Mouse (Mus musculus): ENCODE results near the gene Eef1akmt3. TPM values are rescaled to one million over a fixed set of nuclear protein-coding genes. Genes with fewer than 3 reads are reported as not detected.
A peak's percentile ranks its signal among the peaks of the same experiment; 100 is the strongest.

Gene Eef1akmt3
- polyA plus RNA-seq, 1 experiment from 2014 or later: 0.29 TPM

DNA sequence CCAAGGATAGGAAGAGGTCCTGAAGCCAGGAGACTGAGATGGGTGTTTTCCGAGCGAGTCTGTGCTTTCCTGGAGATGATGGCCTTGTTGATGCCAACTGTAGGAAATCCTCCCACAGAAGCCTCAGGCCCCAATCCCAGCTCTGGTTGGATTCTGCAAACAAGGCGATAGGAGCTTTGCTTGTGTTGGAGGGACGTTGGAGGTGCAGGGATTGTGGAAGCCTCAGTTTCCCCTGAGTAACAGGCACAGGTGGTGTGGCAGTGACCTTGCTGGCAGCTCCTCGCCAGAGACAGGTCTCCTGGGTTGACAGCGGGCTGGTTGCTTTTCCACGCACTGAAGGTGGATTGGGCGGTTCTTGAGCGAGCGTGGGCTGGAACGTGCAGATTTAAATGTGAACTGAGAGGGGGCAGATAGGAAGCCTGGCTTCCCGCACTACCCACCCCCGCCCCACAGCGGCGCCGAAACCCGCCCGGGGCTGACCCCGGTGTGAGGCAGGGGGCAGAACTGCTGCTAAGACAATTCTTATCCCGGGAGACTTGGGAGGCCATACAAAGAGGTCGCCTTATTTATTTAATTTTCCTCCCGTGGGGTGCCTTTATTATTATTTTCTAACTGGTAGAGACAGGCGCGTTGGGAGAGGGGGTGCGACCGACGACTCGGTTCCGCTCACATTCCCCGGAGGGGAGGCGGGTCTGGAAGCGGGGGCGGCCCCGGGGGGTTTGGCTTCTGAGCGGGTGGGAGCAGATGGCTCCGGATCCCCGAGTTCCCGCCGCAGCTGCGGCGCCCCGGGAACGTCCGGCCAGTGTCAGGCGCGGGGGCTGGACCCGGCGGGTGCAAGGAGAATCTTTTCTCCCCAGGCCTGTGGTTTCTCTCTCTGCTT lies 39.8 kb upstream of the Eef1akmt3 start:
- Histone ChIP-seq H3K9me3 (replicated peaks; ENCODE audit: control insufficient read depth, low read length) (no peaks in the 10 kb centered on the region), H3K27ac (replicated peaks; ENCODE audit: low read depth, low read length) (no peak overlapping the region), H3K36me3 (replicated peaks; ENCODE audit: control insufficient read depth, insufficient read depth, low read depth, low read length) (no peaks in the 10 kb centered on the region), H3K9ac (replicated peaks; ENCODE audit: low read length) (no peak overlapping the region), H3K4me3 (ENCODE audit: low read depth, low read length) (peak overlapping the region; percentile 18), H3K27me3 (ENCODE audit: control insufficient read depth, insufficient read depth, low read length) (peaks cover 52% of the 10 kb centered on the region), H3K4me1 (ENCODE audit: control insufficient read depth, insufficient read depth, low read length) (peaks cover 13% of the 10 kb centered on the region), H3K4me2 (ENCODE audit: low read depth, low read length) (peak overlapping the region; percentile 34)
- no peak for ATAC-seq (replicated peaks; ENCODE audit: insufficient number of reproducible peaks, low FRiP score, low TSS enrichment, low read depth)
- no peak for DNase-seq (ENCODE audit: low spot score)
- WGBS: 2% methylated on average over 48 of the region's 48 CpGs

DNA sequence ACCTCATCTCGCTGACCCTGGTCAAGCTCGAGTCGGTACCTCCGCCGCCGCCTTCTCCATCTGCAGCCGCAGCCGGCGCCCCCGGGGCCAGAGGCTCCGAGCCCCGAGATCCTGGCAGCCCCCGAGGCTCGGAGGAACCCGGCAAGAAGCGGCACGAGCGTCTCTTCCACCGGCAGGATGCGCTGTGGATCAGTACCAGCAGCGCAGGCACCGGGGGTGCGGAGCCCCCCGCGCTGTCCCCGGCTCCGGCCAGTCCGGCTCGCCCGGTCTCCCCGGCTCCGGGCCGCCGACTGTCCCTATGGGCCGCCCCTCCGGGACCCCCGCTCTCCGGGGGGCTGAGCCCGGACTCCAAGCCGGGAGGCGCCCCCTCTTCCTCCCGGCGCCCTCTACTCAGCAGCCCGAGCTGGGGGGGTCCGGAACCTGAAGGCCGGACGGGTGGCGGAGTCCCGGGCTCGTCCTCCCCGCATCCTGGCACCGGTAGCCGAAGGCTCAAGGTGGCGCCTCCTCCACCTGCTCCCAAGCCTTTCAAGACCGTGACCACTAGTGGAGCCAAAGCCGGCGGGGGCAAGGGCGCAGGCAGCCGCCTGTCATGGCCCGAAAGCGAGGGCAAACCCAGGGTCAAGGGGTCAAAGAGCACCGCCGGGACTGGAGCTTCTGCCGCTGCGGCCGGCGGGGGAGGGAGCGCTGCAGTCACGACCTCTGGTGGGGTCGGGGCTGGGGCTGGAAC lies 38.5 kb upstream of the Eef1akmt3 start:
- peak overlapping the region; percentile 98 for H3K4me2 ChIP-seq (ENCODE audit: low read depth, low read length)
- H3K27ac ChIP-seq (replicated peaks; ENCODE audit: low read depth, low read length): no peak overlapping the region
- no peaks in the 10 kb centered on the region for H3K9me3 ChIP-seq (replicated peaks; ENCODE audit: control insufficient read depth, low read length)
- peaks cover 13% of the 10 kb centered on the region for H3K4me1 ChIP-seq (ENCODE audit: control insufficient read depth, insufficient read depth, low read length)
- H3K4me3 ChIP-seq (ENCODE audit: low read depth, low read length): peak overlapping the region; percentile 63
- H3K27me3 ChIP-seq (ENCODE audit: control insufficient read depth, insufficient read depth, low read length): peaks cover 52% of the 10 kb centered on the region
- ATAC-seq (replicated peaks; ENCODE audit: insufficient number of reproducible peaks, low FRiP score, low TSS enrichment, low read depth): peak; percentile 10; the same call in 1 of the 2 replicates
- no peak for DNase-seq (ENCODE audit: low spot score)
- no peaks in the 10 kb centered on the region for H3K36me3 ChIP-seq (replicated peaks; ENCODE audit: control insufficient read depth, insufficient read depth, low read depth, low read length)
- H3K9ac ChIP-seq (replicated peaks; ENCODE audit: low read length): peak overlapping the region; percentile 50
- 2% methylated on average over 66 of the region's 70 CpGs for WGBS

DNA sequence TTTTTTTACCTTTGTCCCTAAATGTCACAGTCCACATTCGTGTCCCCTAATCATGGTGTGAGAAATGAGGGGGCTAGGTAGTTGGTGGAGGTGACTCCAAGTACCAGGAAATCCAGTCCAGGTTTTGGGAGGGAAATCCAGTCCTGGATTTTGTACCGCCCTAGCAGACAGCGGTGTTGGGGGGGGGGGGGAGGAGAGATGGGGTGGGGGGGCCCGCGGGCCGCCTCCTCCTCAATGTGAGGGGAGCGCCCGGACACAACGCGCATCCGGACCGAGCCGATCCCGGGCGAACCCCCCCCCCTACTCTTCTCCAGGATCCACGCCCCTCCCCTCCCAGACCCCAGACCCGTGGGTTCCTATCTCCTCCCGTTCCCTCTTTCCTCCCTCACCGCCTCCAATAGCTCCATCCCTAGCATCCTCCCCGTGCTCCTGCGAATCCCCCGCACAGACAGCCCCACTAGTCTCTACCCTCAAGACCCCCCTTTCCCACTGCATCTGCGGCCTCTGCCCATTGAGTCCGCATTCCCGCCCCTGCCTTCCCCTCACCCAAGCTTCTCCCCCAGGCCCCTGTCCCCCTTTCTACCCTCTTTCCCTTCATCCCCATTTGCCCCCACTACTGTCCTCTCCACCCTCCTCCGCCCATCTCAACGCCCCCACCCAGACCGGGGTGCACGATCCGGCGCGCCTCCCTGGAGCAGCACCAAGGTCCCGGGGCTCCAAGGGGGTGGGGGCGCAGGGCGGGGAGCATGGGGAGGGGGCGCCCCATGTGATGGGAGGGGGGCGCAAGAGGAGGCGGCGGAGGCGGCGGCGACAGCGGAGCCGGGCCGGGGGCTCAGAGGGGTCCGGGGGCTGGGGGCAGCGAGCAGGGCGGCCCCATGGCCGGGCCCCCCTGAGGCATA lies 37.6 kb upstream of the Eef1akmt3 start:
- peak; percentile 27 for ATAC-seq (replicated peaks; ENCODE audit: insufficient number of reproducible peaks, low FRiP score, low TSS enrichment, low read depth)
- peaks cover 52% of the 10 kb centered on the region for H3K27me3 ChIP-seq (ENCODE audit: control insufficient read depth, insufficient read depth, low read length)
- no peaks in the 10 kb centered on the region for H3K36me3 ChIP-seq (replicated peaks; ENCODE audit: control insufficient read depth, insufficient read depth, low read depth, low read length)
- peak; percentile 79 for DNase-seq (ENCODE audit: low spot score)
- H3K4me1 ChIP-seq (ENCODE audit: control insufficient read depth, insufficient read depth, low read length): peaks cover 13% of the 10 kb centered on the region
- peak overlapping the region; percentile 98 for H3K4me2 ChIP-seq (ENCODE audit: low read depth, low read length)
- H3K9ac ChIP-seq (replicated peaks; ENCODE audit: low read length): peak overlapping the region; percentile 50
- no peaks in the 10 kb centered on the region for H3K9me3 ChIP-seq (replicated peaks; ENCODE audit: control insufficient read depth, low read length)
- H3K27ac ChIP-seq (replicated peaks; ENCODE audit: low read depth, low read length): no peak overlapping the region
- H3K4me3 ChIP-seq (ENCODE audit: low read depth, low read length): peak overlapping the region; percentile 63
- WGBS: under 1% methylated on average over 43 of the region's 49 CpGs

DNA sequence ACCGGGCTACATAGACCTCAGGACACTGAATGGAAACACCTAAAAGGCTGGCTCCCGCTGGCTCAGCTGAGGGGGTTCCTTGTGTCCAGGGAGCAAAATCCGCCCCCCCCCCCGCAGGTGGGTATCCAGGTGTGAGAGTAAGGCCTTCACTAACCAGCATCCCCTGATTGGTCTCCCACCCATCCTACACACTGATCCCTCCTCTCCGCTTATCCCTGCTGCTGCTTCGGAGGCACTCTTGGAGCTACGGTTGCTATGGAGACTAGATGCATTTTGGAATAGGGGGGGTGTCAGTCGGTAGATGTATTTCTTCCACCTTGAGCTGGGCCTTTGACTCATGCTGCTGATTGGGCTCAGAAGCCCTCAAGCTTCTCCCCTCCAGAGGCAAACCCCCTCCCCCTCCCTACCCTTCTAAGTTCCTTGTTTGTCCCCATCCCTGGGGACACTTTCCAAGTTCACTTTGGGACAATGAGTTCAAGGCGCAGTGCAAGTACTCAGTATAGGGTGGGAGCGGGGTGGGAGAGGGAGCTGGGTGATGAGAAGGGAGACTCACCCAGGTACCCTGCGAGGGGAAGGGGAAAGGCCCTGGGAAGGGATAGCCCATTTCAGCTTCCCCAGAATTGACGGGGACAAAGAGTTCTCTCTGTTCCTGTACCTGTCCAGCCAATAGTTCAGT lies 36.8 kb upstream of the Eef1akmt3 start:
- DNase-seq (ENCODE audit: low spot score): no peak
- H3K4me2 ChIP-seq (ENCODE audit: low read depth, low read length): peak overlapping the region; percentile 98
- WGBS: 2% methylated on average over 11 of the region's 12 CpGs
- H3K27me3 ChIP-seq (ENCODE audit: control insufficient read depth, insufficient read depth, low read length): peaks cover 47% of the 10 kb centered on the region
- H3K27ac ChIP-seq (replicated peaks; ENCODE audit: low read depth, low read length): no peak overlapping the region
- H3K4me3 ChIP-seq (ENCODE audit: low read depth, low read length): peak overlapping the region; percentile 63
- H3K4me1 ChIP-seq (ENCODE audit: control insufficient read depth, insufficient read depth, low read length): peaks cover 13% of the 10 kb centered on the region
- ATAC-seq (replicated peaks; ENCODE audit: insufficient number of reproducible peaks, low FRiP score, low TSS enrichment, low read depth): peak; percentile 27; the same call in 1 of the 2 replicates
- H3K9ac ChIP-seq (replicated peaks; ENCODE audit: low read length): no peak overlapping the region
- no peaks in the 10 kb centered on the region for H3K36me3 ChIP-seq (replicated peaks; ENCODE audit: control insufficient read depth, insufficient read depth, low read depth, low read length)
- H3K9me3 ChIP-seq (replicated peaks; ENCODE audit: control insufficient read depth, low read length): no peaks in the 10 kb centered on the region

DNA sequence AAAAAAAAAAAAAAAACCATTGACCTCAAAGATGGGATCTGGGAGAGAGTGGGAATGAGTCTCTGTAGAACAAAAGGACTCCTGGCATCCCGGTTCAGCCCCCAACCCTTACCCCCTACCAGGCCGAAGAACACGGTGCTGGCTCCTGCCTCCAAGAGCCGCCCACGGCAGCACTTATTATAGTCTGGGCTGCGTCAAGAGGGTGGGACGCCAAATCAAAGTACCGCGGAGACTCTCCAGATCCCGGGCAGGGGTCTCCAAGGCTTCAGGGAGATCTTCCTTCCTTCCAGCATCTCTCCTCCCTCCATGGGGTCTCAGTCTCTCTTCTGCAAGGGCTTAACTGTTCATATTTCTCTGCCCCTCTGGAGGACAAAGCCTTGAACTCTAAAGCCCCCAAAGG lies 36.2 kb upstream of the Eef1akmt3 start:
- peaks cover 13% of the 10 kb centered on the region for H3K4me1 ChIP-seq (ENCODE audit: control insufficient read depth, insufficient read depth, low read length)
- H3K9ac ChIP-seq (replicated peaks; ENCODE audit: low read length): peak overlapping the region; percentile 22; the same call in 1 of the 2 replicates
- no peak overlapping the region for H3K4me2 ChIP-seq (ENCODE audit: low read depth, low read length)

DNA sequence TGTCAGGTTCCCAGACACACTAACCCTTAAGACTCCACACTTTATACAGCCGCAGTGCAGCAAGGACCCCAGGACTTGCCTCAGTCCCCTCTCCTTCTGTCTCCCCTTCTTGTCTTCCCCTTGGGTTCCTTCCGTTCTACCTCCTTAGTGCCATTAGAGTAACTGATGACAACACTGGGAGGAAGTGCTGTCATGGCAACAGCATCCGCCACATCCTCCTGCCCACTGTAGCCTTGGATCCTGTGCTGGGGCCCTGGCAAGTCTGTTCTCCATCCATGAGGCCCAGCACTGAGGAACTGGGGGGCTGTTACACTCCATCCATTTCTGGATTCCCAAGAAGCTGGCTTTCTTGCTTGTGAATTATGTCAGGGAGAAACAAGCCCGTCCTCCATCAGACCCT lies 34.8 kb upstream of the Eef1akmt3 start:
- Histone ChIP-seq H3K4me1 (ENCODE audit: control insufficient read depth, insufficient read depth, low read length) (peaks cover 7% of the 10 kb centered on the region), H3K9ac (replicated peaks; ENCODE audit: low read length) (no peak overlapping the region), H3K27ac (replicated peaks; ENCODE audit: low read depth, low read length) (no peak overlapping the region), H3K36me3 (replicated peaks; ENCODE audit: control insufficient read depth, insufficient read depth, low read depth, low read length) (no peaks in the 10 kb centered on the region), H3K4me3 (ENCODE audit: low read depth, low read length) (no peak overlapping the region), H3K9me3 (replicated peaks; ENCODE audit: control insufficient read depth, low read length) (no peaks in the 10 kb centered on the region), H3K27me3 (ENCODE audit: control insufficient read depth, insufficient read depth, low read length) (peaks cover 28% of the 10 kb centered on the region), H3K4me2 (ENCODE audit: low read depth, low read length) (no peak overlapping the region)
- WGBS: 50% methylated on average over 4 of the region's 4 CpGs
- DNase-seq (ENCODE audit: low spot score) (no peak), ATAC-seq (replicated peaks; ENCODE audit: insufficient number of reproducible peaks, low FRiP score, low TSS enrichment, low read depth) (no peak)

More for the DNA sequence above, 36.2 kb upstream of the Eef1akmt3 start:
- WGBS: 8% methylated on average over 10 of the region's 10 CpGs
- Histone ChIP-seq H3K27me3 (ENCODE audit: control insufficient read depth, insufficient read depth, low read length) (peaks cover 41% of the 10 kb centered on the region), H3K4me3 (ENCODE audit: low read depth, low read length) (no peak overlapping the region), H3K36me3 (replicated peaks; ENCODE audit: control insufficient read depth, insufficient read depth, low read depth, low read length) (no peaks in the 10 kb centered on the region), H3K27ac (replicated peaks; ENCODE audit: low read depth, low read length) (no peak overlapping the region), H3K9me3 (replicated peaks; ENCODE audit: control insufficient read depth, low read length) (no peaks in the 10 kb centered on the region)
- DNase-seq (ENCODE audit: low spot score) (no peak), ATAC-seq (replicated peaks; ENCODE audit: insufficient number of reproducible peaks, low FRiP score, low TSS enrichment, low read depth) (no peak)

DNA sequence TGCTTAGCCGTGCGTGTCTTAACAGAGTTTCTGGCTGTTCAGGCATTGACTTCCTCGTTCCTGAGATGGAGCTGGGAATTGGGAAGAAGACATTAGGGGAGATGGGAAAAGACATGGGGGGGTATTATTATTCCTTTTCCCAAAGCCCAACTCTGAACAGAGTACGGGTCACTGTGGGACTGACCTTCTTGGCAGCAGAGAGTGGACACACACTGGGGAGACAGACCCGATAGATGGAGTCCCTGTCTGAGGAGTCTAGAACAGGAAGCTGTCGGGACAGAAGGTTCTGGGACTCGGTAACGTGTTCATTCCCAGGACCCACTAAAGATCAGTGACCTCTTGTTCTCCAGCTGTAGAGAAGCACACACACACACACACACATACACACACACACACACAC lies 34.3 kb upstream of the Eef1akmt3 start:
- H3K36me3 ChIP-seq (replicated peaks; ENCODE audit: control insufficient read depth, insufficient read depth, low read depth, low read length): no peaks in the 10 kb centered on the region
- H3K9me3 ChIP-seq (replicated peaks; ENCODE audit: control insufficient read depth, low read length): no peaks in the 10 kb centered on the region
- H3K27me3 ChIP-seq (ENCODE audit: control insufficient read depth, insufficient read depth, low read length): peaks cover 23% of the 10 kb centered on the region
- no peak overlapping the region for H3K9ac ChIP-seq (replicated peaks; ENCODE audit: low read length)
- no peak overlapping the region for H3K4me3 ChIP-seq (ENCODE audit: low read depth, low read length)
- DNase-seq (ENCODE audit: low spot score) (no peak), ATAC-seq (replicated peaks; ENCODE audit: insufficient number of reproducible peaks, low FRiP score, low TSS enrichment, low read depth) (no peak)
- peaks cover 4% of the 10 kb centered on the region for H3K4me1 ChIP-seq (ENCODE audit: control insufficient read depth, insufficient read depth, low read length)
- H3K4me2 ChIP-seq (ENCODE audit: low read depth, low read length): no peak overlapping the region
- 77% methylated on average over 8 of the region's 8 CpGs for WGBS
- no peak overlapping the region for H3K27ac ChIP-seq (replicated peaks; ENCODE audit: low read depth, low read length)
